Mouse (Mus musculus) heart, postnatal 4 days (tissue): Measurements from ENCODE around the gene Cops9. TPM values are rescaled to one million over a fixed set of nuclear protein-coding genes. Genes with fewer than 3 reads are reported as not detected.

ENCODE experiments used
- DNase-seq: peaks from one replicate; pipeline ENCODE4 v3.0.0; 2021
- total RNA-seq, 2 experiments: library from RNA; stranded (reverse); gene quantifications; 2 replicates each; pipeline ENCODE4 v1.2.3; 2021

The Cops9 gene
- total RNA-seq, 2 experiments from 2014 or later, result 198 to 214 TPM

- DNase-seq, result no peak
These were observed 47.7 kb downstream of the Cops9 start, which contains the start of gene Olfr1411 for GRCm38 (mm10) chr1:92594111-92594510. Olfr1411 (plus strand) TSS chr1:92594411.

Other genes starting within 250 kb of the Cops9 start
- 100 to 1,000 TPM; 633 to 644 TPM for gene Ndufa10, start 168.1 kb downstream of the Cops9 start, total RNA-seq
- not detected for gene Olfr1416, start 156.9 kb downstream of the Cops9 start, total RNA-seq
- gene Olfr1415, start 145.9 kb downstream of the Cops9 start, total RNA-seq, result not detected
- gene Olfr1414, start 123.3 kb downstream of the Cops9 start, total RNA-seq, result not detected
- gene Olfr1413, start 70.7 kb downstream of the Cops9 start, total RNA-seq, result not detected
- gene Olfr1412, start 56.2 kb downstream of the Cops9 start, total RNA-seq, result not detected
- gene Olfr1411, start 47.6 kb downstream of the Cops9 start, total RNA-seq, result not detected
- not detected for gene Olfr1410, start 36.2 kb downstream of the Cops9 start, total RNA-seq
- not detected for gene Olfr12, start 24.2 kb downstream of the Cops9 start, total RNA-seq
- gene Otos, start 6.9 kb upstream of the Cops9 start, total RNA-seq, result not detected
- gene Gpc1, start 189.7 kb upstream of the Cops9 start, total RNA-seq, result 100 to 1,000 TPM; 133 to 148 TPM